Mouse (Mus musculus): ENCODE measurements around the gene Mindy1.

DNA sequence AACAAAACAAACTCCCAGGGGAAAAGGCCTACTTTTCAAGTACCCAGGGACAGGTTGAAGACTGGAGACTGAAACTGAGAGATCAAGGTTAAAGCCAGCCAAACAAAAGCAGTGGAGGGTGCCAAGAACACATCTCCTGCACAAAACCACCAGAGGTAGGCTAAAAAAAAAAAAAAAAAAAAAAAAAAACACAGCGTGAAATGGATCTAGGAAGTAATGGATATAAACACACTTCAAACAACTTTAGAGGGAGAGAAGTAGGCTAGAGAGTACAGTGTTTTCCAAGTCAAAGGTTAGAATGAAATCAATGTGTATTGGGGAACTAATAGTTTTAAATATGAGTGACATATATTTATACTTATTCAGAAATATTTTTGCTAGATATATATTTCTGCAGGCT is 50.4 kb downstream of the Mindy1 start:
- no peak for TF ChIP-seq CTCF (IDR thresholded peaks at IDR 0.05; ENCODE audit: insufficient read depth, low read length)
- no peak for TF ChIP-seq POLR2A (IDR thresholded peaks at IDR 0.05; ENCODE audit: borderline replicate concordance, extremely low read depth, low read depth, low read length)

Measured in lung, adult 2 months (tissue).